Mouse (Mus musculus): ENCODE measurements at regions not wholly inside any gene's neighbourhood (a gene's known extent, or its start where the extent isn't known, plus 50 kb on each side); places are given as distances from the start of the nearest gene placed in this dataset.

DNA sequence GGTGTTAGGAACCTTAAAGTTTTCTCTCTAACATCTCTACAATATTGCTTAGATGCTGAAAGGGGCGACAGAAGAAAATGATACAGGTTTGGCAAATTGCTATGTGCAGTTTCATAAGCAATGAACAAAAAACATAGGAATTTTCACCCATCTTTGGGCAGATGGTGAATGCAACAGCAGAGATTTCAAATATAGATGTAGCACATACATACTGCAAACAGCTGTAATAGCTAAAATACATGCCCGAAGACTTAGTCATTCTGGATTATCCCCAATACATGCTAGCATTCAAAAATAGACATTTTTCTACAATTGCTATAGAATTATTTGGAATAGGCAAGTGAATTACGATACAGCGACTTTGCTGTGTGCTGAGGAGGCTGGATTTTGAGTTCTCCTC lies 544.1 kb downstream of the D3Ertd751e start:
- Histone ChIP-seq H3K4me3 (replicated peaks; ENCODE audit: low read length) (no peak overlapping the region), H3K9me3 (ENCODE audit: control insufficient read depth, low read length) (no peaks in the 10 kb centered on the region), H3K27me3 (ENCODE audit: control insufficient read depth, insufficient read depth, low read length) (no peaks in the 10 kb centered on the region), H3K4me2 (replicated peaks; ENCODE audit: low read depth, low read length, severe bottlenecking) (no peak overlapping the region), H3K36me3 (ENCODE audit: control insufficient read depth, insufficient read depth, low read length) (no peaks in the 10 kb centered on the region), H3K27ac (replicated peaks; ENCODE audit: low read depth, low read length) (no peak overlapping the region), H3K9ac (ENCODE audit: low read depth, low read length, severe bottlenecking) (no peak overlapping the region), H3K4me1 (ENCODE audit: control insufficient read depth, insufficient read depth, low read length) (no peaks in the 10 kb centered on the region)
- 93% methylated on average over 4 of the region's 4 CpGs for WGBS
- no peak for ATAC-seq (ENCODE audit: low FRiP score, low read depth)
- DNase-seq (ENCODE audit: low spot score), result no peak
- TF ChIP-seq POLR2A (IDR thresholded peaks at IDR 0.05; ENCODE audit: borderline replicate concordance, extremely low read depth, insufficient read depth, insufficient read length), result no peak

DNA sequence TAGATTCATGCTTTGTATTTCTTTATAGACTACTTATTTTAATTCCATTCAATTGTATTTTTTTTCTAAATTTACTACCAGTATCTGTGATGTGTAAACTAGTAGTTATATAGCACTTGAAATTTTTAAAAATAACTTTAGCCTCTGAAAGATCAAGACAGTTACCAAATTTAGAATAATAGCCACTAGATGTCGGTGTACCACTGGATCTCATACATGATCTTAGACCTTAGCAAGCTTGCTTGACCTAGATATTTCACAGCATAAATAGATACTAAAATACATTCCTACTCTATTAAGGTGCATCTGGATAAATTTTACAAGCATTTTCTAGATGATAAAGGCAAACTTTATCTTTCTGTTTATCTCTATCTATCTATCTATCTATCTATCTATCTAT lies 570.0 kb downstream of the D3Ertd751e start:
- Histone ChIP-seq H3K27me3 (ENCODE audit: control insufficient read depth, insufficient read depth, low read length) (no peaks in the 10 kb centered on the region), H3K36me3 (ENCODE audit: control insufficient read depth, insufficient read depth, low read length) (no peaks in the 10 kb centered on the region), H3K4me2 (replicated peaks; ENCODE audit: low read depth, low read length, severe bottlenecking) (no peak overlapping the region), H3K9ac (ENCODE audit: low read depth, low read length, severe bottlenecking) (no peak overlapping the region), H3K4me1 (ENCODE audit: control insufficient read depth, insufficient read depth, low read length) (no peaks in the 10 kb centered on the region), H3K27ac (replicated peaks; ENCODE audit: low read depth, low read length) (no peak overlapping the region), H3K9me3 (ENCODE audit: control insufficient read depth, low read length) (no peaks in the 10 kb centered on the region), H3K4me3 (replicated peaks; ENCODE audit: low read length) (no peak overlapping the region)
- no peak for TF ChIP-seq POLR2A (IDR thresholded peaks at IDR 0.05; ENCODE audit: borderline replicate concordance, extremely low read depth, insufficient read depth, insufficient read length)
- WGBS, result 80% methylated on average over 1 of the region's 1 CpGs
- DNase-seq (ENCODE audit: low spot score), result no peak
- no peak for ATAC-seq (ENCODE audit: low FRiP score, low read depth)

DNA sequence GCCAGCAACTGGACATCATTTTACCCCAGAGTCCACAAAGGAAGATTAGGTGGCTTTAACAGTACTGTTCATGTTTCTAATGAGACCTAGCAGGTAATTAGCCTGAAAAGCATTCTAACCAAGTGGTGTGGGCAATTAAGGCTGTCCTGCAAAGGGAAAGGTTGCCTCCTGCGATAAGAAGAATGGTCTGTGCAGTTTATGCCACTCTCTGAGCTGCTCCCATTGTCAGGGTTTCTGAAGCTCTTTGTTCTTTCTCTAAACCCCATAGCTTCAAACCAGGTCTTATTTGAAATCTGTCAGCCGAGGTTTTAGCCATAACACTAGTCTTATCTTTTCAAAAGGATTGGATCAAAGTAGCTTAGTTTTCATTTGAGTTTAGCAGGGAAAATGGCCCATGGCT lies 585.3 kb downstream of the D3Ertd751e start:
- Histone ChIP-seq H3K9ac (ENCODE audit: low read depth, low read length, severe bottlenecking) (no peak overlapping the region), H3K4me1 (ENCODE audit: control insufficient read depth, insufficient read depth, low read length) (no peaks in the 10 kb centered on the region), H3K36me3 (ENCODE audit: control insufficient read depth, insufficient read depth, low read length) (no peaks in the 10 kb centered on the region), H3K9me3 (ENCODE audit: control insufficient read depth, low read length) (no peaks in the 10 kb centered on the region), H3K27ac (replicated peaks; ENCODE audit: low read depth, low read length) (no peak overlapping the region), H3K27me3 (ENCODE audit: control insufficient read depth, insufficient read depth, low read length) (no peaks in the 10 kb centered on the region), H3K4me2 (replicated peaks; ENCODE audit: low read depth, low read length, severe bottlenecking) (no peak overlapping the region), H3K4me3 (replicated peaks; ENCODE audit: low read length) (no peak overlapping the region)
- 56% methylated on average over 2 of the region's 2 CpGs for WGBS
- TF ChIP-seq POLR2A (IDR thresholded peaks at IDR 0.05; ENCODE audit: borderline replicate concordance, extremely low read depth, insufficient read depth, insufficient read length), result no peak
- DNase-seq (ENCODE audit: low spot score), result no peak
- ATAC-seq (ENCODE audit: low FRiP score, low read depth), result no peak

DNA sequence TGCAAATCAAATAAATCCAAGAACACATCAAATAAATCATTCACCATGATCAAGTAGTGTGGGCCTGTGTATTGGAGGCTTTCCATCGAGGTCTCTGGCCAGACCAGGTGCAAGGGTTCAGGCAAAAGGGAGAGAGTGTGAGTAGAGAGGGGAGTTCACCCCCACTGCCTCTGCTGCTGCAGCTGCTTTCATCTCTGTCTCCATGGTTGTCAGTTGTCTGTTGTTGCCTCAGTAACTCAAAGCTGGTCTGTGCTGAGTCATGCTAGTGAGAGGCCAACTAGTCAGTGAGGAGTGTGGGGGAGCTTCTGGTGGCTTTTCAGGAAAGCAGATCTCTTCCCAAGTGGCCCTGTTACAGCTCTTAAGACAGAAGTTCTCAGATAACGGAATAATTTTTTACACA lies 600.4 kb downstream of the D3Ertd751e start:
- no peak overlapping the region for H3K27ac ChIP-seq (replicated peaks; ENCODE audit: low read depth, low read length)
- ATAC-seq (ENCODE audit: low FRiP score, low read depth) (no peak), DNase-seq (ENCODE audit: low spot score) (no peak)
- no peaks in the 10 kb centered on the region for H3K36me3 ChIP-seq (ENCODE audit: control insufficient read depth, insufficient read depth, low read length)
- no peaks in the 10 kb centered on the region for H3K9me3 ChIP-seq (ENCODE audit: control insufficient read depth, low read length)
- H3K9ac ChIP-seq (ENCODE audit: low read depth, low read length, severe bottlenecking), result no peak overlapping the region
- no peaks in the 10 kb centered on the region for H3K4me1 ChIP-seq (ENCODE audit: control insufficient read depth, insufficient read depth, low read length)
- H3K27me3 ChIP-seq (ENCODE audit: control insufficient read depth, insufficient read depth, low read length), result no peaks in the 10 kb centered on the region
- WGBS, result 70% methylated on average over 2 of the region's 2 CpGs
- no peak for TF ChIP-seq POLR2A (IDR thresholded peaks at IDR 0.05; ENCODE audit: borderline replicate concordance, extremely low read depth, insufficient read depth, insufficient read length)
- H3K4me2 ChIP-seq (replicated peaks; ENCODE audit: low read depth, low read length, severe bottlenecking), result no peak overlapping the region
- H3K4me3 ChIP-seq (replicated peaks; ENCODE audit: low read length), result no peak overlapping the region

DNA sequence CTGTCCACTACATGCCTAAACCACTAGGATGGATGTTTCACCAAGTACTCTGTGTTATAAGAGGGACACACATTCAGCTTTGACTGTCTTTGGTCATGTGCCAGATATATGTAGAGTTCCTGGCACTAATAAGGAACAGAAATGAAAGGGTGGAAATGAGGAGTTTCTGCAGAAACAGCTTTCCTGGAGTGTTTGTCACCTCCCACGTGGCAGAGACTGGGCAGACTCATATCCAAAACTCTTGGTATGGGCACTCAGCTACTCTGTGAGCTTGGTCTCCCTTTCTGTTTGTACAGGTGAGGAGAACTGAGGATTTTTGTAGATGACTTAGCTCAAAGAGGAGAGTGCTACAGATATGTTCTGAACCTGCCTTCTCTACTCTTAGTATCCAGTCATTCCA lies 634.4 kb downstream of the D3Ertd751e start:
- TF ChIP-seq POLR2A (IDR thresholded peaks at IDR 0.05; ENCODE audit: borderline replicate concordance, extremely low read depth, insufficient read depth, insufficient read length), result no peak
- no peak overlapping the region for H3K4me2 ChIP-seq (replicated peaks; ENCODE audit: low read depth, low read length, severe bottlenecking)

DNA sequence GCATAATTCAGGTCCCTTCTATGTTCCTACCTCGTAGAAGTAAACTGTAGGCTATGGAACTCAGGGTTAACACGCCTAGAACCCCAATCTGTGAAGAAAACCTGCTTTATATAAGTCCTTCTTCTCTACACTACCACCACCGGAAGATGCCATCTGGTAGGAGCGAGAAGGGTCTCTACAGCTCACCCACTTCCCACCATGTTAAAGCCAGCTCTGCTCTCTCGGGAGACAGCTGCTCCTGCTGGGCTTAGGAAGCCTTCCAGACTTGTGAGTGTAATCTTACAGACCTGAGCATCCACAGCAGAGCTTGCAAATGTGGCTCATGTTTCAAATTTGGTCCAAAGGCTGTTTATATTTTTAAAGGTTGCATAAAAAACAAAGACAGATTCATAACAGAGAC lies 639.7 kb downstream of the D3Ertd751e start:
- no peak for TF ChIP-seq POLR2A (IDR thresholded peaks at IDR 0.05; ENCODE audit: borderline replicate concordance, extremely low read depth, insufficient read depth, insufficient read length)
- no peak for DNase-seq (ENCODE audit: low spot score)
- 66% methylated on average over 5 of the region's 5 CpGs for WGBS

More for the DNA sequence above, 634.4 kb downstream of the D3Ertd751e start:
- Histone ChIP-seq H3K27me3 (ENCODE audit: control insufficient read depth, insufficient read depth, low read length) (no peaks in the 10 kb centered on the region), H3K27ac (replicated peaks; ENCODE audit: low read depth, low read length) (no peak overlapping the region), H3K4me3 (replicated peaks; ENCODE audit: low read length) (no peak overlapping the region), H3K9me3 (ENCODE audit: control insufficient read depth, low read length) (no peaks in the 10 kb centered on the region), H3K4me1 (ENCODE audit: control insufficient read depth, insufficient read depth, low read length) (no peaks in the 10 kb centered on the region), H3K36me3 (ENCODE audit: control insufficient read depth, insufficient read depth, low read length) (no peaks in the 10 kb centered on the region), H3K9ac (ENCODE audit: low read depth, low read length, severe bottlenecking) (no peak overlapping the region)
- WGBS, result 7% methylated on average over 1 of the region's 1 CpGs
- no peak for DNase-seq (ENCODE audit: low spot score)
- ATAC-seq (ENCODE audit: low FRiP score, low read depth), result no peak

More for the DNA sequence above, 639.7 kb downstream of the D3Ertd751e start:
- Histone ChIP-seq H3K4me3 (replicated peaks; ENCODE audit: low read length) (no peak overlapping the region), H3K4me1 (ENCODE audit: control insufficient read depth, insufficient read depth, low read length) (no peaks in the 10 kb centered on the region), H3K4me2 (replicated peaks; ENCODE audit: low read depth, low read length, severe bottlenecking) (no peak overlapping the region), H3K9me3 (ENCODE audit: control insufficient read depth, low read length) (no peaks in the 10 kb centered on the region), H3K9ac (ENCODE audit: low read depth, low read length, severe bottlenecking) (no peak overlapping the region), H3K27ac (replicated peaks; ENCODE audit: low read depth, low read length) (no peak overlapping the region), H3K36me3 (ENCODE audit: control insufficient read depth, insufficient read depth, low read length) (no peaks in the 10 kb centered on the region), H3K27me3 (ENCODE audit: control insufficient read depth, insufficient read depth, low read length) (no peaks in the 10 kb centered on the region)
- no peak for ATAC-seq (ENCODE audit: low FRiP score, low read depth)
